Mouse (Mus musculus) spleen, postnatal 36 days (tissue): Measurements from ENCODE around the gene Plekha7.

Source experiments
- DNase-seq, 2 experiments: peaks; one replicate each; pipeline ENCODE4 v3.0.0; 2022; ENCODE audit warnings: low spot score in 2 of 2, mixed read lengths in 1 of 2

Plekha7 gene

GRCm38 (mm10) chr7:116222288-116223009 lies 85.7 kb downstream of the Plekha7 start:
- DNase-seq: no peak

- DNase-seq: no peak
Observed at GRCm38 (mm10) chr7:116221883-116222282, 86.3 kb downstream of the Plekha7 start.

- no peak for DNase-seq
Observed at GRCm38 (mm10) chr7:116220103-116220707, 88.0 kb downstream of the Plekha7 start.

GRCm38 (mm10) chr7:116217747-116218146 lies 90.4 kb downstream of the Plekha7 start:
- DNase-seq: no peak

- DNase-seq: no peak
Observed at GRCm38 (mm10) chr7:116211904-116212303, 96.3 kb downstream of the Plekha7 start.

- no peak for DNase-seq
Observed at GRCm38 (mm10) chr7:116209926-116210631, 98.1 kb downstream of the Plekha7 start.

- DNase-seq: no peak
Observed at GRCm38 (mm10) chr7:116208880-116209279, 99.3 kb downstream of the Plekha7 start.

GRCm38 (mm10) chr7:116206806-116207571 lies 101.2 kb downstream of the Plekha7 start:
- no peak for DNase-seq

GRCm38 (mm10) chr7:116205451-116205850 lies 102.7 kb downstream of the Plekha7 start:
- DNase-seq: no peak

- no peak for DNase-seq
Observed at GRCm38 (mm10) chr7:116202033-116202681, 106.0 kb downstream of the Plekha7 start.

GRCm38 (mm10) chr7:116200951-116201351 lies 107.2 kb downstream of the Plekha7 start:
- DNase-seq: no peak

GRCm38 (mm10) chr7:116200544-116200943 lies 107.6 kb downstream of the Plekha7 start:
- no peak for DNase-seq

GRCm38 (mm10) chr7:116198902-116199301 lies 109.3 kb downstream of the Plekha7 start:
- no peak for DNase-seq

GRCm38 (mm10) chr7:116198407-116198806 lies 109.8 kb downstream of the Plekha7 start:
- DNase-seq: no peak

- DNase-seq: no peak
Observed at GRCm38 (mm10) chr7:116196974-116197679, 111.0 kb downstream of the Plekha7 start.

- no peak for DNase-seq
Observed at GRCm38 (mm10) chr7:116194996-116195395, 113.2 kb downstream of the Plekha7 start.

- DNase-seq: no peak
Observed at GRCm38 (mm10) chr7:116192966-116193365, 115.2 kb downstream of the Plekha7 start.

- DNase-seq: no peak
Observed at GRCm38 (mm10) chr7:116192096-116192595, 116.0 kb downstream of the Plekha7 start.

GRCm38 (mm10) chr7:116191138-116191537 lies 117.0 kb downstream of the Plekha7 start:
- no peak for DNase-seq

- no peak for DNase-seq
Observed at GRCm38 (mm10) chr7:116189708-116190107, 118.5 kb downstream of the Plekha7 start.

- no peak for DNase-seq
Observed at GRCm38 (mm10) chr7:116188391-116188790, 119.8 kb downstream of the Plekha7 start.
